Mouse (Mus musculus): ENCODE measurements around the gene Afap1l2.
A peak's percentile ranks its signal among the peaks of the same experiment; 100 is the strongest.

Gene Afap1l2

DNA sequence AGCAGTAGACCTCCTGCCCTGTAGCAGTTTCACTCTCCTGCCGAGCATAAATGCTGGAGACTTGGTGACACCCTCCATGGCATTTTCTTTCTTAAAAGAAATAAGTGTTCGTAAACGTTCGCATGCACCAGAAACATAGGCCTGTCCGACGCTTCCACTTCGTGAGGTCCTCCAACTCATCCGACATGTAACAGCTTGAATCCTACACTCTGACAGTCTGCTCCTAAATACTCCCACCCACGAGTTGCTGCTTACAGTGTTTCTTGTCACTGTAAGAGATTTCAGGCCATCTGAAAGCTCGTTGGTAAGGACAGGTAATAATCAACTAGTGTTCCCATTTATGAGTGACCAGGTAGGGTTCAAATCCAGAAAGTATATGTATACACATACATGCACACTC, 120.1 kb downstream of the Afap1l2 start:
- DNase-seq (ENCODE audit: low spot score in 2 of 2): no peak

DNA sequence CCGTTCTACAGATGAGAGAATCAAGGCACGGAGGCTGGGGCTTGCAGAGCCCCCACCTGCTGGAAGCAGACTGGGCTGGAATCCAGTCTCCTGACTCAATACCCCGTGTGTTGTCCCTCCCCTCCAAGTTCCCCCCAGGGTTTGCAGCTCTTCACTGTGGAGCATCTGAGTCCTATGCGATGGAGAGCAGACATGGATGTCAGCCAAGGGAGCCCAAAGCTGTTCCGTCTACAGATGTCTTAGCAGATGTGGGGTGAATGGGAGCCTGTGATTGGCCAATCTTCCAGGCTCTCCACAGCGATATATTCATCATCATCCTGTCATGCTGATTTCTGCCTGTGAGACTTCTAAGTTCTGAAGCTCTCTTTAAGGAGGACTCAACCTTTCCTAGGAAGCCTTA, 130.7 kb downstream of the Afap1l2 start:
- DNase-seq (ENCODE audit: low spot score in 2 of 2): no peak

- DNase-seq (ENCODE audit: low spot score in 2 of 2): no peak
Observed at GRCm38 (mm10) chr19:56874601-56875315, 133.3 kb downstream of the Afap1l2 start.

DNA sequence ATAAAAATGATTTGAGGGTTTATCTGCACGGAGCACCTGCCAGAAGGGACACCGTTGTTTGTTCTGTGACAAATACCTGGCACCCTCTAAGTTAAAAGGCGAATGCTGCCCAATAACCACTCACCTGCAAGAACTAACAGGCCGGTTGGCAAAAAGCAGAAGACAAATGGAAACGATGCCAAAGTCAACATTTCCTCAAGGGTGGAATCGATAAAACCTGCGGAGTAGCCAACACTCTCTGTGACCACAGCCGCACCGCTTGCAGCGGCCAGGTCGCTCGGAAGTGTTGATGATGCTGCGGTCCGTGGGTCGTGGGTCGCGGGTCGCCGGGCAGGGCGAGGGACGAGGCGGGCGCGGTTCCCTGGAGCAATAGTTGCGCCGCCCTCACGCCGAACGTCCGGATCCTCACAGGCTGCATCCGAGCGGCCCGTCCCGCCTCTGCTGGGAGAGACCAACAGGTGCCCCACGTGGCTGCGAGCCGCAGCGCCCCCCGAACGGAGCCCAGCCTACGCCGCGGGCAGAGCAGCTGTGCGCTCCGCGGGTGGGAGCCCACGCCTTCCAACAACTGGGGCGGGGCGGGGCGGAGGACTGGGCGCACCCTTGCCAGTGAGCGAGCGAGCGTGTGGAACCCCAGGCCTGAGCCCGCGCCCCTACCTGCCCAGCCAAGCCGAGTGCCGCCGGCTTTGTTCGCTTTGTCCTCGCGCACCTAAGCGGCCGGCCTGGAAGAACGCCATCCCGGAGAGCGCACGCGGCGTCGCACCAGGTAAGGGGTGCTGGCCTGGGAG, 134.0 kb downstream of the Afap1l2 start, which contains the start of gene Vwa2:
Gene Vwa2, plus strand, starts transcription at position 434 of the 785 bp plus-strand sequence.
- peak in 1 of 2 experiments; percentile 28 for DNase-seq (ENCODE audit: low spot score in 2 of 2)

DNA sequence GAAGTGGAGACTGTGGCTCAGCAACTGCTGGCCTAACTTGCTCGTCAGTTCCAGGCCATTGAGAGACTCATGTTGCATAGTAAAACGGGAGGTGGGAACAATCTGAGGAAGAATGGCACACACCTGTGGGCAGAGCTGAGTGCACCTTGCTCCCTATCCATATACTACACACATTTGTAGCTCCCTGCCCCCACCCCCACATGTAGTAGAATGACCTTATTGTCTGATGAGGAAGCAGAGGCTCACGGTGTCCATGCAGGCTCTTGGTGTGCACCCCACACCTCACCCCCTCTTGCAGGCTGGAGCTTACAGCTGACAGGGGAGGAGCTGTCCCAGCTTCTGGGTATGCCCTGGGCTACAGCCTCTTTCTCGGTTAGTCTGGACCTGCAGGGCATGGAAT, 140.3 kb downstream of the Afap1l2 start:
- DNase-seq (ENCODE audit: low spot score in 2 of 2): no peak
